Mouse (Mus musculus) kidney, adult 11 months (tissue): Measurements from ENCODE around the gene Safb2.
"Not testable (repeated sequence)": the region's sequence is repeated elsewhere in the genome, so short reads cannot be mapped to it uniquely, and the experiment has no call there.

Experiments
- DNase-seq: peaks from one replicate; pipeline ENCODE4 v3.0.0; 2022

Gene Safb2

GRCm38 (mm10) chr17:56584257-56585130 is at the start of gene Safb2, which contains the start of gene Safb:
TSS of gene Safb2 (minus strand) at chr17:56584585.
TSS of gene Safb (plus strand) at chr17:56584825.
- DNase-seq = peak; percentile 99

DNA sequence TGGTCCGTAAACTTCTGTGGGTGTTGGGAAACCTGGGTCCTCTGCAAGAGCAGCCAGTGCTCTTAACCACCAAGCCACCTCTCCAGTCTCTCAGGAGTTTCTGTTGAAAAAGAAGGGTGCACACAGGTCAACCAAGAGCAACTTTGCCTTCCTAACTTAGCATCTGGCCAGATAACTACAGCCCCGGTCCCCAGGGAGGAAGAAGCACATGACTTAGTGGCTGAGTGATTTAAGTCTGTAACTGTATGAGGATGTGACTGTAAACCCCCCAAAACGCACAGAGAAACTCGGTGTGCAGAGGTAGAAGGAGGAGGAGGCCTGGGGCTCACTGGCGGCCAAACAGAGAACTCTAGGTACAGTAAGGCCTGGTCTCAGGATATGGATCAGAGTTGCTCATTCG is 49.6 kb upstream of the Safb2 start:
- no peak for DNase-seq

DNA sequence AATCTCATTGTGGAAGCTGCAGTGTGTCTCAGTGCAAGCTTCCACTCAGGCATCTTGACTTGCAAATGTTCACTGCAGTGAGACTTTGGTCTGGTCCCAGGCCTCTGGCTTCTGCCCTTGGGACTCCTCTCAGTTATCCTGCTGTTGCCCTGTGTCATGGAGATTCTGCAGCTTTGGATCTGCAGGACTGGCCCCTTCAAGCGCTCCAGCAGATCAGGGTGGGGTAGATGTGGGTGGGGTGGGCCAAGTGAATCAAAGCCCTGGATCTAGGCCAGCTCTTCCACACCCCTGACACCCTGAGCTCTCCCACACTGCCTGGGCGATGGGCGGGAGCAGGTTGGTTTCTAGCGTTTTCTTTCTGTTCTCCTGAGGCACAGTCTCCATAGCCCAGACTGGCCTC is 47.4 kb upstream of the Safb2 start:
- no peak for DNase-seq

DNA sequence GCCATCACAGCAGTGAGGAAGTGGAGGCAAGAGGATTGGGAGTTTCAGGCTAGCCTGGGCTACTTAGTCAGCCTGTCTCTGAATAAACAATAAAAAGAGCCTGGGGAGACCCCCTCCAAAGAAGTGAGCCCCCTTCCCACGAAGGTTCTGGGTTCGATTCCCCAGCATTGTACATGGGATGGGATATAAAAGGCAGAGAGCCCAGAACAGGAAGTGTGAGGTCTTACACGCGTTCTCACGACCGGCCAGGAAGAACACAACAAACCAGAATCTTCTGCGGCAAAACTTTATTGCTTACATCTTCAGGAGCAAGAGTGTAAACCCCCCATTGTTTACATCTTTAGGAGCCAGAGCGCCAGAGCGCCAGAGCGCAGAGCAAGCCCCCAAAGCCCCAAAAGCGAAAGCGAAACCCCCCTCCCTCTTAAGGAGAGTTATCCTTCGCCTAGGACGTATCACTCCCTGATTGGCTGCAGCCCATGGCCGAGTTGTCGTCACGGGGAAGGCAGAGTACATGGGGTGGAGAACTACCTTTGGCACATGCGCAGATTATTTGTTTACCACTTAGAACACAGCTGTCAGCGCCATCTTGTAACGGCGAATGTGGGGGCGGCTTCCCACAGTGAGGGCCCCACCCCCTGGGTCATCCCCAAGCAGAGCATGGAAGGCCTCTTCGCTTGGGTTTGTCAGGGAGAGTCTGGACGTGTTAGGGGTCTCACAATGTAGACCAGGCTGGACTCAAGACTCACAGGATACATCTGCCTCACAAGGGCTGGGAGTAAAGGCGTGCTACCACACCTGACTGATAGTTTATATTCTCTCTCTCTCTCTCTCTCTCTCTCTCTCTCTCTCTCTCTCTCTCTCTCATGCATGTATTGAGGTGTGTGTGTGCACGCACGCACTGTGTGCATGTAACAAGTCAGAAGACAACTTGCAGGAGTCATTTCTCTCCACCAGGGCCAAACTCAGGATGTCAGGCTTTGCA is 45.7 kb upstream of the Safb2 start:
- not testable (repeated sequence) for DNase-seq

DNA sequence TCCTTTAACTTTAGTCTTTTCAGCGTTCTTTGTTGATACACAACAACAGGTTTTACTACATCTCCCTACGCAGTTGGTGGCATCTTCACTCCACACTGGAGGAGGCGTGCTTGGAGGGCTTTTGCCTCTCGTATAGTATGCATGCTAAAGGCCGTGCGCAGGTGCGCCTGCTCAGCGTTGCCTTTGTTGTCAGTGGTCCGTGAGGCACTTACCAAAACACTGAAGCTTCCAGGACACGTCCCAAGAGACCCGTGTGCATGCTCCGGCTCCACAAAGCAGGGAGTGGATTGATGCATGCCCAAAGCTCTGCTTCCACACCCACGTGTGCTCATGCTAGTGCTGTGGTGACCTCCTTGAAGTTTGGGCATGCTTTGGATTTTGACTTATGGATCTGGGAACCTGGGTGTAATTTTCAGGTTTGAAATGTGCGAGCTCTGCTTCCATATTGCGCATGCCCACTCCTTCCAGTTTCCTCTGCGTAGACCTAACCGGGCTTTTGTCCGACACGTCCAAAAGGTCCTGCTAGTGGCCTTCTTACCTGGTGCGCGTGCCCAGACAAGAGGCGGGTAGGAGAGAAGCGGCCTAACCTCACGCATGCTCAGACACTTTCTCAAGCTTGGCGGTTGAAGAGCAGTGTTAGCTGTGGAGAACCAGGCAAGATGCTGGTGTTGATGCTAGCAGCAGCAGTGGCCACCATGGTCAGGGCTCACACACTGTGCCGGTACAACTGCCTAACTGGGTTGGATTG is 43.3 kb upstream of the Safb2 start, which contains the start of gene Catsperd:
Catsperd (plus strand) TSS at position 614 of the 748 bp plus-strand sequence.
- DNase-seq = peak; percentile 77

DNA sequence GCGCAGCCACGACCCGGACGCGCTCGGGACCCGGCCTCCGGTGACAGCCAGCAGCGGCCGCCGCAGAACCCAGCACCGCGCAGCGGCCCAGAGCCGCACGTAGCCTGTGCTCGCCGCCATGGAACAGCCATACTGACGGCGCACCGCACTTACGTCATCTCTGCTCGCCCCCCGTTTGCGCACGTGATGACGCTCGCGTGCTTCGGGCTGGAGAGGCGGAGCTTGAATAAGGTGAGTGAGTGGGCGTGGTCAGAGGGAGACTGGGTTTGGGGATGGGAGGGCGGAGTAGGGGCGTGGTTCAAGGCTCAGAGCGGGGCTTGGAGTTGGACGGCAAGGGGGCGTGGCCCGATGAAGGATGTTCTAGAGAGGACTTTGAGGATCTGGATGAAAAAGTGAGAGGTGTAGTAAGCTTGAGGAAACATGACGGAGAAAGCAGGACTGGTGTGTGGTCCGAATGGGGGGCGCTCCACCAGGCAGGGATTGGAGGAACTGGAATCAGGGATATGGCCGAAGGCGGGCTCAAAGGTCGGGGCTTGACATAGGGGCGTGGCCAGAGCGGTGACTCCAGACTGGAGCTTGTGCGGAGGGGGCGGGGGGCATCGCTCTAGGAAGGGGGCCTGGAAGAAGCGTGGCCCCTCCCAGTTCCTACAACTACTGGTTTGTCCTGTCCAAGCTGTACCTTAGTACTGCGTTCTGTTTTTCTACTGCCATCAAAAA is 42.5 kb upstream of the Safb2 start, which contains the start of gene Lonp1:
Lonp1 (minus strand) TSS at position 134 of the 717 bp plus-strand sequence.
- DNase-seq = peak; percentile 97

GRCm38 (mm10) chr17:56626260-56626659 is 41.9 kb upstream of the Safb2 start:
- no peak for DNase-seq

- DNase-seq = no peak
Measured at GRCm38 (mm10) chr17:56625495-56625894, 41.1 kb upstream of the Safb2 start.

DNA sequence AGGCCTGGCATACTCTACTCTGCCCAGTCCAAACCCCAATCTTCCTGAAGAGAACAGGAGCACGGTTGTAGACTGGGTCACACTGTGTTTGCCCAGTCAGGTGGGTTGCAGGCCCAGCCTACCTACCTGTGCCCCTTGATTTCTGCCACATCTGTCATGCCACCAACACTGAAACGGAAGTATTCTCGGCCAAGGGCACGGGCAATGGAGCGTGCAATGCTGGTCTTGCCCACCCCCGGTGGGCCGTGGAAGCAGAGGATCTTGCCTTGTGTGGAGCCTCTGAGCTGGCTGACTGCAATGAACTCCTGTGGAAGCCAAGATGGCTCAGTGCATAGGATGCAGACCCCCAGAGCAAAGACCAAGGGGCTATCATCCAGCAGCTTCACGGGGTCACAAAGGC is 33.2 kb upstream of the Safb2 start:
- DNase-seq = no peak

- DNase-seq = no peak
Measured at GRCm38 (mm10) chr17:56616725-56617124, 32.3 kb upstream of the Safb2 start.

- no peak for DNase-seq
Measured at GRCm38 (mm10) chr17:56615792-56616191, 31.4 kb upstream of the Safb2 start.

- DNase-seq = no peak
Measured at GRCm38 (mm10) chr17:56615136-56615784, 30.9 kb upstream of the Safb2 start.

GRCm38 (mm10) chr17:56614391-56615135 is 30.2 kb upstream of the Safb2 start:
- DNase-seq = no peak

DNA sequence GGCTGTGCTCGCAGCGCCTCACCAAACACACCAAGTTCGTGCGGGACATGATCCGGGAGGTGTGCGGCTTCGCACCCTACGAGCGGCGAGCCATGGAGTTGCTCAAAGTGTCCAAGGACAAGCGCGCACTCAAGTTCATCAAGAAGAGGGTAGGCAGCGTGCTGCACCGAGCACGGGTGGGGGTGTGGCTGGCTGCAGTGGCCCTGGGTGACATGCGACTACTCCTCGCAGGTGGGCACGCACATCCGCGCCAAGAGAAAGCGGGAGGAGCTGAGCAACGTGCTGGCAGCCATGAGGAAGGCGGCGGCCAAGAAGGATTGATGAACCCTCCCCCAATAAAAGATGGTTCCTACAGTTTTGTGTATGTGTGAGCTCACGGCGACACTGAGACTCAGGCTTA is 29.5 kb upstream of the Safb2 start:
- not testable (repeated sequence) for DNase-seq

DNA sequence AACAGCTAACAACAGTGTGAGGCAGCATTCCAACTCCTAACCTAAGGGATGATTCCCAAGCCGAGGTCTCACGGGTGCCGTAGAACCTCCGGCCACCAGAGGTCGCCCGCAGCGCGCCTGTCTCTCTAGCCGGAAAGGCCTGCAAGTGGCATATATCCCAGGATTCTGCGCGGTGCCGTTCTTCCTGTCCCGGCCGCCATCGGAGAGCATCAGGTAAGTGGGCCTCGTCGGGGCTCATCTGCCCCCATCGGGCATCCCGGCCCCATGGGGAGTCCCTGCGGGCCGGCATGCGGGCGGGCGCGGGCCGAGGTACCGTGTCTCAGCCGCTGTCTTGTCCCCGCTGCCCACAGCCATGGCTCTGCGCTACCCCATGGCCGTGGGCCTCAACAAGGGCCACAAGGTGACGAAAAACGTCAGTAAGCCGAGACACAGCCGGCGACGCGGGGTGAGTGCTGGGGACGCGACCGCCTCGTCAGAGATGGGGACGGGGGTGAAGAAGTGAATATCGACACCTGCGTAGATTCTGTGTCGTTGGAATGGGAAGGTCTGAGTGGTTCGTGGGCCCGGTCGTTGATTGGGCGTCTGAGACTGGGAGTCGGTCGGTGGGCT is 29.0 kb upstream of the Safb2 start, which contains the start of gene Rpl36:
Rpl36 (plus strand) TSS at position 181 of the 609 bp plus-strand sequence.
- DNase-seq = peak; percentile 95

DNA sequence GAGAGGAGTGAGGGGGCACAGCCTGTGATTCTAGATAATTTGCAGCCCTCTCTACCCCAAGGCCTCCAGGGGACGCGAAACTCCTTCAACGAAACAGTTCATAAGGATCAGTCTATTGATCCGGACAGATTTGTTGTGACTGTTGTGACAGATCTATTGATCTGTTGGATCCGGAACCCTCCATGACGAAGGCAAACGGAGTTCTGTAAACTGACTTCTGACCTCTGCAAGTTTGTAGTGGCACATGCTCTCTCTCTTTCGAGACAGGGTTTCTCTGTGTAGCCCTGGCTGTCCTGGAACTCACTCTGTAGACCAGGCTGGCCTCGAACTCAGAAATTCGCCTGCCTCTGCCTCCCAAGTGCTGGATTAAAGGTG is 28.2 kb upstream of the Safb2 start:
- DNase-seq = not testable (repeated sequence)

- DNase-seq = peak; percentile 45
Measured at GRCm38 (mm10) chr17:56611861-56612564, 27.6 kb upstream of the Safb2 start.

DNA sequence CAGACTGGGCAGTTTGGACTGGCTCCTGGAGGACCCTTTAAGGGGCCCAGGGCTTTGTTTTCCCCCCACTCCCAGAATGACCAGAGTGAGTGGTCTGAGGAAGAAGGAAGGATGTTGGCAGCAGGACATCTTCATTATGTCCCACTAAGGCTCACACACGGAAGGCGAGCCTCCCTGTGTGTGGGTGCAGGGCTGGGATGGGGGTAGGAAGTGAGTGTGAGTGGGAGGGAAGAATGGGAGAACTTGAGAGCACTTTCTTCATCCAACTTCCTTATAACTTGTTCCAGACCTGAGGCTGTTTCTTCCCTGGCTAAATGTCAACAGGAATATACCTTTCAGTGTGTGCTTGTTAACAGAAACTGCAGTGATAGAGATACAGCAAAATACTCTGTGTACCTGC is 26.9 kb upstream of the Safb2 start:
- no peak for DNase-seq

GRCm38 (mm10) chr17:56609452-56610171 is 25.2 kb upstream of the Safb2 start, which contains the start of gene 2410015M20Rik:
TSS of gene 2410015M20Rik (minus strand) at chr17:56609771.
- peak; percentile 99 for DNase-seq
